Mouse (Mus musculus) embryo, embryonic 11.5 days (tissue): ENCODE results near the gene Olfr1350.
A peak's percentile ranks its signal among the peaks of the same experiment; 100 is the strongest.
"Not testable (repeated sequence)": the region's sequence is repeated elsewhere in the genome, so short reads cannot be mapped to it uniquely, and the experiment has no call there.

ENCODE experiments used
- DNase-seq: peaks from one replicate; pipeline ENCODE4 v3.0.0-alpha.2; 2012; ENCODE audit warnings: low read depth, low spot score

The Olfr1350 gene

DNA sequence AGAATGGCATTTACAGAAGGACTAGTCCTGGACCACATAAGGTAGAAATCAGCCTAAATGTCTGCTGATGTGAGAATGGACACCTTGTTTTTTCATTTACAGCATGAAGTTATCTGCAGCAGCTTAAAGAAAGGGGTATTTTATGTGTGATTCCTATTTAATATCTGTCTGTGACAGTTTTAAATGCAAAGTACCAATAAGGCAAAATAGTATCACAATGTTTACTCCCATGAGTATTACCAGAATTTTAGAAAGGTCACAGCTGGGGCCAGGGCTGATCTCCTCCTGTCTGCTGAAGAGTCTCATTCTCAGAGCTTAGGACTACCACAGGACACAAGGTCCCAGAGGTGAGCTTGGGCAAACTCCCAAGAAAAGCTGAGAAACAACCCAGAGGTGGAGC is at the start of gene Olfr1350:
Gene Olfr1350, plus strand, starts transcription at position 301 of the 400 bp plus-strand sequence.
- no peak for DNase-seq

DNA sequence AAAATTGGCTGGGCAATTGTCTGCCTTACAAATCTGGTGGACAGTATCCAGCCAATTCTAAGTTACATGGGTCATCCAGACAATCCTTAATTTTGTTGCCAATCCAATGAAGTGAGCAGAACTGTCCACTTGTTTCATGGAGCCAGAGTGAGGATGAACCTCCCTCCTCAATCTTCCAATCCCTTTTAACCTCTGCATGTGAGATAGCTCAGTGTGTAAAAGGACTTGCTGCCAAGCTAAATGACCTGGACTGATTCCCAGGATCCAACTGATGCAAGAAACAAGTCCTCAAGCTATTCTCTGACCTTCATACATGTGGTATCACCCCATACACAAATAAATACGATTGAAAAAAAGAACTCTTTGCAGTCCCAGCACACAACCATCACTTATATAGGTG is 43.0 kb upstream of the Olfr1350 start:
- DNase-seq = no peak

DNA sequence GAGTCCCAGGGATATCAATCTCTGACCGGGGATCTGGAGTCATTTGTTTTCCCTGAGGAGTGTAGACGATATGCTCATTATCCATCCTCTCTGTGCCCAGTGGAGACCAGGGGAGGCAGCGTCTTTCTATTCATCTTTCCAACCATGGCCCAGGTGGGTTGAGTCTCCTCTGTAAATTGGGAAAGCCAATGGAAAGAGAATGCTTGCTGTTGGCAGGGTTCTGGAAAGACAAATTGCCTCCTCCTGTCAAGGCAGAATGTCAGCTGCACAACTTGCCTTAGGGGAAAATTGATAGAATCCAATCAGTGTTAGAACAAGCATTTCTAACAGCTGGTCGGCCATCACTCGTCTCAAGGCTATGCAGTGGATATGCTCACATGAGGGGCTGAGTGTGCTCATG is 41.8 kb upstream of the Olfr1350 start, which contains the start of gene Olfr1349:
Gene Olfr1349, minus strand, starts transcription at position 101 of the 400 bp plus-strand sequence.
- DNase-seq = no peak

- no peak for DNase-seq
These were observed 39.6 kb upstream of the Olfr1350 start for GRCm38 (mm10) chr7:6525001-6525400.

- DNase-seq = no peak
These were observed 38.5 kb upstream of the Olfr1350 start for GRCm38 (mm10) chr7:6526141-6526540.

DNA sequence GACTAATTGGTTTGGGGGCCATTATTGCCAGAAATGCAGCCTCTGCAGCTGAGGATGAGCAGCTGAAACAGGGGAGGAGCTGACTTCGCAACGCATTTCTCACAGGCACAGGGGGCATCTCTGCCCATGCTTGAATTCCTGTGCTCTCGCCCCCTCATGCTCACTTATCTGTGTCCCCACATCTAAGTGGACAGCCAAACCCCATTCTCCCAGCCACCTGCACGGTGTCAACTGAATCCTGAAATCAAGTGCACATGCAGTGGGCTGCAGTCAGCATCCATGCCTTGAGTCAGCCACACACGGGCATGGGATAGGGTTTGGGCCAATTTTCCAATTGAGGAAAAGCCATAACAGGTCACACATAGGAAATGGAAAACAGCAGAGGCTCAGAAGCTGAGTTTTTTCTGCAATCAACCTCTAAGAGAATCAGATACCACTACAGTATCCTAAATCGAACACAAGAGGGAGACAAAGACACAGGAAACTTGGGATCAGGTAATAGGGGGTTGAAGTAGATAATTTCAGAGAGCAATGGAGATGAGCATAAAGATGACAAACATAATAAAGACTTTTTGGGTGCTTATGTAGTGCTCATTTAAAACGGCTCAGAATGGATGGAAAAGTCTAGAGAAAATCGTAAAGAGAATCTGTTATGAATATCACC is 21.6 kb downstream of the Olfr1350 start:
- peak; percentile 30 for DNase-seq

DNA sequence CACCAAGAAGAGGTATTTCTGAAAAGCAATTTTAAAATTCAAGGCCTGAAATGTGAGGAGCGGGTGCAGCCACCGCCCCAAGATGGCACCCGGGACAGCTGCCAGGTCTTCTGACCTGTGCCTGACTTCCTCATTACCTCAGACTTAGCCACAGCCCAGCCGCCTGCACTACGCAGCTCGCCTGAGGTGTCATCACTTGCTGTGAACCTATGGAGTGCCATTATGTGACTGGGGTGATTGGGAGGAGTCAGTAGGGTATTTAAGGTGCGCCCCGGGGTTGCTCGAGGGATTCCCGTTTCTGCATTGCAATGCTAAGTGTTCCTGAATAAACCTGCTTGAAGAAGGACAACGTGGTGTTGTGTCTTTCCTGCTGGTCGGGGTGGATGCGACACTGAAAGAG is 24.1 kb downstream of the Olfr1350 start:
- DNase-seq = not testable (repeated sequence)

DNA sequence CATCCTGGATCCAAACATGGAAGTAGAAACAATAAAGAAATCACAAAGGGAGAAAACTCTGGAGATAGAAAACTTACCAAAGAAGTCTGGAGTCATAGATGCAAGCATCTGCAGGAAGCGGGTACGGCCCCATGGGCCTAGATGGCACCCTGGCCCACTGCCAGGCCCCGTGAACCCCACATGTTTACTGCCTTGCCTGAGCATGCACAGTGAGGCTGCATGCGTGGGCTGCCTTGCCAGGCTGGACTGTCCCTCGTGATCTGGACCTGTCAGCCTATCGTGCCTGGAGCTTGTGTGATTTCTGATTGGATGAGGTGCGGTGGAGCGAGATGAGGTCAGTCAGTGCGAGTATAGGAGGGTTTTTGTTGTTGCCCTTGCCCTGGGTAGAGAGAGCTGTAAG is 38.7 kb downstream of the Olfr1350 start:
- DNase-seq = no peak
